ENCODE assay signal across 8 mouse cellular contexts in genomic region chr4:140030040-140030386, GRCm38 (mm10).
DNase-seq lines count a peak whose midpoint lies in the region; ATAC-seq lines count a peak whose summit lies in the region.

No protein-coding gene starts in this region.

- 9% methylated on average over 5 of the region's 5 CpGs for WGBS in forebrain, embryonic 15.5 days
- WGBS in midbrain, embryonic 14.5 days = 13% methylated on average over 5 of the region's 5 CpGs
- WGBS in liver, embryonic 11.5 days = 50% methylated on average over 5 of the region's 5 CpGs

- H3K9me3 ChIP-seq in forebrain, embryonic 15.5 days = no peaks in the 10 kb centered on the region
- no peaks in the 10 kb centered on the region for H3K9me3 ChIP-seq in midbrain, embryonic 14.5 days (ENCODE audit: control insufficient read depth, low read length)
- H3K9me3 ChIP-seq in liver, embryonic 11.5 days (ENCODE audit: control insufficient read depth, low read length) = no peaks in the 10 kb centered on the region

- H3K4me1 ChIP-seq in forebrain, embryonic 15.5 days = peaks cover 23% of the 10 kb centered on the region
- H3K4me1 ChIP-seq in midbrain, embryonic 14.5 days (ENCODE audit: control insufficient read depth, insufficient read depth, low read length) = peaks cover 16% of the 10 kb centered on the region
- no peaks in the 10 kb centered on the region for H3K4me1 ChIP-seq in liver, embryonic 11.5 days (replicated peaks; ENCODE audit: control insufficient read depth, insufficient read depth, low read length)

- no peak overlapping the region for H3K4me2 ChIP-seq in forebrain, embryonic 15.5 days (replicated peaks)
- H3K4me2 ChIP-seq in midbrain, embryonic 14.5 days (ENCODE audit: low read length) = no peak overlapping the region; the same call in 1 of the 2 replicates
- H3K4me2 ChIP-seq in liver, embryonic 11.5 days = no peak overlapping the region

- H3K27ac ChIP-seq in forebrain, embryonic 15.5 days (replicated peaks) = peak overlapping the region; percentile 83
- peak overlapping the region; percentile 75 for H3K27ac ChIP-seq in midbrain, embryonic 14.5 days (replicated peaks; ENCODE audit: low read depth, low read length)
- H3K27ac ChIP-seq in liver, embryonic 11.5 days (ENCODE audit: low read depth, low read length) = no peak overlapping the region

- peak; percentile 48 to 51 for DNase-seq in cerebellum, postnatal 14 days
- no peak for DNase-seq in cerebellum, adult 18-20 months
- peak; percentile 61 for DNase-seq in Muller cell, postnatal 12 days (ENCODE audit: inconsistent ontology term)
- DNase-seq in midbrain, embryonic 14.5 days = peak; percentile 60
- no peak for DNase-seq in adrenal gland, postnatal 14 days
- no peak for DNase-seq in liver, embryonic 11.5 days (ENCODE audit: low spot score)
- no peak for DNase-seq in lung, postnatal 10 days

- no peaks in the 10 kb centered on the region for H3K36me3 ChIP-seq in forebrain, embryonic 15.5 days
- no peaks in the 10 kb centered on the region for H3K36me3 ChIP-seq in midbrain, embryonic 14.5 days (ENCODE audit: control insufficient read depth, insufficient read depth, low read length)
- H3K36me3 ChIP-seq in liver, embryonic 11.5 days (ENCODE audit: control insufficient read depth, insufficient read depth, low read length) = no peaks in the 10 kb centered on the region

- H3K9ac ChIP-seq in forebrain, embryonic 15.5 days (replicated peaks) = no peak overlapping the region
- H3K9ac ChIP-seq in midbrain, embryonic 14.5 days (replicated peaks; ENCODE audit: low read length) = no peak overlapping the region
- H3K9ac ChIP-seq in liver, embryonic 11.5 days (ENCODE audit: low read depth, low read length) = no peak overlapping the region

- H3K4me3 ChIP-seq in forebrain, embryonic 15.5 days = no peak overlapping the region
- H3K4me3 ChIP-seq in midbrain, embryonic 14.5 days (replicated peaks; ENCODE audit: low read depth, low read length) = no peak overlapping the region
- no peak overlapping the region for H3K4me3 ChIP-seq in liver, embryonic 11.5 days (ENCODE audit: low read depth, low read length)

- ATAC-seq in forebrain, embryonic 15.5 days (replicated peaks) = peak; percentile 78
- peak; percentile 54; the same call in 1 of the 2 replicates for ATAC-seq in midbrain, embryonic 14.5 days (ENCODE audit: low FRiP score, low TSS enrichment)
- no peak for ATAC-seq in liver, embryonic 11.5 days (replicated peaks; ENCODE audit: low FRiP score)

- no peaks in the 10 kb centered on the region for H3K27me3 ChIP-seq in forebrain, embryonic 15.5 days
- no peaks in the 10 kb centered on the region for H3K27me3 ChIP-seq in midbrain, embryonic 14.5 days (ENCODE audit: control insufficient read depth, insufficient read depth, low read length)
- peaks cover 6% of the 10 kb centered on the region for H3K27me3 ChIP-seq in liver, embryonic 11.5 days (replicated peaks; ENCODE audit: control insufficient read depth, insufficient read depth, low read length)

Comparison
In these comparisons a context has a peak if more than half of its experiments do, and no peak if none do; other contexts are left out.
1. DNase-seq: peak in cerebellum, postnatal 14 days (2 of 2), Muller cell, postnatal 12 days (single experiment) and midbrain, embryonic 14.5 days (single experiment); none in cerebellum, adult 18-20 months (0 of 2), adrenal gland, postnatal 14 days (single experiment), liver, embryonic 11.5 days (single experiment) and lung, postnatal 10 days (single experiment).